Mouse (Mus musculus): ENCODE results near the gene Msln. TPM values are rescaled to one million over a fixed set of nuclear protein-coding genes. Genes with fewer than 3 reads are reported as not detected.

Gene Msln
- polyA plus RNA-seq, 1 experiment from 2014 or later = 12.9 TPM

DNA sequence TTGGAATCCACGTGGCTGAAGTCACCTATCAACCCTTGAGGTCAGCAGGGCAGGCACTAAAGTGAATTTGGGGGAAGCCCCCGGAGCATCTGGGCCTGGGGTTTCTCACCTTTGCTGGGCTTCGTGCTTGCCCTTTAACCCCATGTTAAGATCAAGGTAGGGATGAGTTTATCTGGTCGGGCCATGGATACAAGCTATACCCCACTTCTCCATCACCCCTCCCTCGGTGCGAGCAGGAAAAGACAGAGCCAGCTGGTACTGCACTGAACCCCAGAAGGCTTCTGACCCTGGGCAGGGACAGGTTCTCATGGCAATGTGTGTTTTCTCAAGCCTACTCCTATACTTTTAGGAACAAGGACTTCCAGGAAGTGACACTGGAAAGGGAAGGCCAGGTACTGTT is 27.2 kb upstream of the Msln start:
- Histone ChIP-seq H3K4me1 (replicated peaks; ENCODE audit: control insufficient read depth, insufficient read depth, low read length) (peaks cover 12% of the 10 kb centered on the region), H3K9ac (ENCODE audit: low read length) (no peak overlapping the region), H3K9me3 (ENCODE audit: control insufficient read depth, low read length) (no peaks in the 10 kb centered on the region), H3K4me3 (ENCODE audit: low read depth, low read length) (no peak overlapping the region), H3K27ac (ENCODE audit: low read depth) (no peak overlapping the region), H3K27me3 (replicated peaks; ENCODE audit: control insufficient read depth, insufficient read depth, low read length) (no peaks in the 10 kb centered on the region), H3K36me3 (ENCODE audit: control insufficient read depth, insufficient read depth, low read length) (peaks cover 45% of the 10 kb centered on the region), H3K4me2 (ENCODE audit: low read length) (no peak overlapping the region)
- whole genome bisulfite sequencing = 67% methylated on average over 6 of the region's 6 CpGs
- no peak for ATAC-seq (replicated peaks; ENCODE audit: low FRiP score, low TSS enrichment, low read depth)
- DNase-seq (ENCODE audit: low spot score) = no peak

DNA sequence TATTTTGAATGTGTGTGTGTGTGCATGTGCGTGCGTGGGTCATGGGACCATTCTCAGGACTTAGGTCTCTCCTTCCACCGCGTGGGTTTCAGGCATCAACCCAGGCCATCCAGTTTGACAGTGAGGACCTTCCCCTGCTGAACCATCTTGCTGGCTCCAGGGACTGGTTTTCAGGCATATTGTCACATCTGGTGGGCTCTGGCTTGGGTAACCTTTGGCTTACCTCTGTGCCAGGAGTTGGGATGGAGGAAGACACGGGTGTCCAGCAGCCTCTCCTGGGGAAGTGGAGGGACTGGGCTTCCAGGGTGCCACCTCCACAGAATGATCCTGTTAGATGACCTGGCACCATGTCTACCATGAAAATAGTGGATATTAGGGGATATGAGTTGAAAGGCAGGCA is 23.8 kb upstream of the Msln start:
- no peak for ATAC-seq (replicated peaks; ENCODE audit: low FRiP score, low TSS enrichment, low read depth)
- DNase-seq (ENCODE audit: low spot score) = no peak
- Histone ChIP-seq H3K4me1 (replicated peaks; ENCODE audit: control insufficient read depth, insufficient read depth, low read length) (peaks cover 9% of the 10 kb centered on the region), H3K4me2 (ENCODE audit: low read length) (no peak overlapping the region), H3K4me3 (ENCODE audit: low read depth, low read length) (no peak overlapping the region), H3K27me3 (replicated peaks; ENCODE audit: control insufficient read depth, insufficient read depth, low read length) (no peaks in the 10 kb centered on the region), H3K9me3 (ENCODE audit: control insufficient read depth, low read length) (no peaks in the 10 kb centered on the region), H3K36me3 (ENCODE audit: control insufficient read depth, insufficient read depth, low read length) (peaks cover 39% of the 10 kb centered on the region), H3K9ac (ENCODE audit: low read length) (no peak overlapping the region), H3K27ac (ENCODE audit: low read depth) (no peak overlapping the region)
- WGBS = 93% methylated on average over 5 of the region's 5 CpGs

DNA sequence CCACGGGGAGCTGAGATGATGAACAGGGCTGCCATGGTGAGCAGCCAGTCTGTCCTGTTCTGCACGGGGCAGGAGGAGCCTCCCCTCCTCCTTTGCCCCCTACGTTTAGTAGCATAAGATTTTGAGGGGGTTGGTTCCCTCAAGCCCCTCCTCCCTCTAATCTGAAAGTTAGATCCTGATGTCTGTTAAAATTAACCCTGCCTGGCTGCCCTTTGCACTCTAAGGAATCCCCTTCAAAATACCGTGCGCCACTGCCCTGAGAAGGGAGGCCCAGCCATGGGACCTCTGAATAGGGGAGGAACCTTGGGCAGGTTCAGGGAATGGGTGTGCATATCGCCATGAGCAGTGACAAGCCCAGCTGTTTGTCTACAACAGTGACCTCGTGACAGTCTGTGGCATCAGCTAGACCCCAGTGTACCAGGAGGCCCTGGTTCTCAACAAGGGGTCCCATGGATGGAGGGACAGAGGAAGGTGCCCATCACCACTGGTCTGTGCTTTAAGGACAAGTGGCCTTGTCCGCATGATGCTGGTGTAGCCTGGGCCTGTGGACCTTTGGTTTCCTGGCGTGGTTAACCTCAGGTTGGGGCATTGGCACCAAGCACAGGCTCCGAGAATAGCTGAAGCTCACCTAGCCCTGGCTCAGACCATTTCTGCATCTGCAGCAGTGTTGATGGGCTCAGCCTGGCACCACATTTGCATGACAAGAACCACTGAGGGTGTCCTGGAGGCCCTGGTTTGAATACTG is 21.3 kb upstream of the Msln start:
- no peak overlapping the region for H3K9ac ChIP-seq (ENCODE audit: low read length)
- H3K27me3 ChIP-seq (replicated peaks; ENCODE audit: control insufficient read depth, insufficient read depth, low read length) = no peaks in the 10 kb centered on the region
- H3K36me3 ChIP-seq (ENCODE audit: control insufficient read depth, insufficient read depth, low read length) = peaks cover 16% of the 10 kb centered on the region
- no peak for ATAC-seq (replicated peaks; ENCODE audit: low FRiP score, low TSS enrichment, low read depth)
- DNase-seq (ENCODE audit: low spot score) = no peak
- no peaks in the 10 kb centered on the region for H3K9me3 ChIP-seq (ENCODE audit: control insufficient read depth, low read length)
- no peak overlapping the region for H3K4me2 ChIP-seq (ENCODE audit: low read length)
- H3K4me3 ChIP-seq (ENCODE audit: low read depth, low read length) = no peak overlapping the region
- H3K4me1 ChIP-seq (replicated peaks; ENCODE audit: control insufficient read depth, insufficient read depth, low read length) = peaks cover 9% of the 10 kb centered on the region
- no peak overlapping the region for H3K27ac ChIP-seq (ENCODE audit: low read depth)
- 78% methylated on average over 10 of the region's 10 CpGs for WGBS

DNA sequence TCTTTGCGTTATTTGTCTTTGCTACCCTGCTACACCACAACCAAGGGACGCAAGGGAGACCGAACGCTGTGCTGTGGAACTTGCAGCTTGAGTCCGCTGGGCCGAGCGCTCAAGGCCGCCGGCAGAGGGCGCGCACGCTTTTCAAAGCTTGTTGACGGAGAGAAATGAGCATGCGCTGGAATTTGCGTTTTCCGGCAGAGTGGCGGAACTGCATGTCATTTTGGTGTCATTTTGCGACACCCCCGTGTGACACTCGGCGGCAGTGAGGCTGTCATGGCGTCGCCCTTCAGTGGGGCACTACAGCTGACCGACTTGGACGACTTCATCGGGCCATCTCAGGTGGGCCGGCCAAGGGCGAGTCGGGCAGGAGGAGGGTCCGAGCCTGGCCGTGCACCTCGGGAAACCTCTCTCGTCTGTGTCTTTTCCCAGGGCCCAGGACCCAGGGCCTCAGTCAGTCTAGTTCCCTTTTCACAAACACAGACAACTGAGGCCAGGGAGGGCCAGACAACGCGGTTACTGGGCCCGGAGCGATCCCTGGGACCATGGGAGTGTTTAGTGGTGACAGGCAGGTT is 19.5 kb upstream of the Msln start, which contains the start of gene Narfl:
Gene Narfl, plus strand, starts transcription at position 228 of the 572 bp plus-strand sequence.
- Histone ChIP-seq H3K36me3 (ENCODE audit: control insufficient read depth, insufficient read depth, low read length) (peaks cover 9% of the 10 kb centered on the region; the same call in 1 of the 2 replicates), H3K27me3 (replicated peaks; ENCODE audit: control insufficient read depth, insufficient read depth, low read length) (no peaks in the 10 kb centered on the region), H3K9me3 (ENCODE audit: control insufficient read depth, low read length) (no peaks in the 10 kb centered on the region), H3K4me2 (ENCODE audit: low read length) (peak within 1 kb of the TSS; percentile 57), H3K27ac (ENCODE audit: low read depth) (no peak within 1 kb of the TSS), H3K9ac (ENCODE audit: low read length) (peak within 1 kb of the TSS; percentile 69), H3K4me1 (replicated peaks; ENCODE audit: control insufficient read depth, insufficient read depth, low read length) (peaks cover 9% of the 10 kb centered on the region), H3K4me3 (ENCODE audit: low read depth, low read length) (peak within 1 kb of the TSS; percentile 80)
- WGBS = under 1% methylated on average over 37 of the region's 37 CpGs
- DNase-seq (ENCODE audit: low spot score) (peak; percentile 99), ATAC-seq (replicated peaks; ENCODE audit: low FRiP score, low TSS enrichment, low read depth) (peak; percentile 89)

DNA sequence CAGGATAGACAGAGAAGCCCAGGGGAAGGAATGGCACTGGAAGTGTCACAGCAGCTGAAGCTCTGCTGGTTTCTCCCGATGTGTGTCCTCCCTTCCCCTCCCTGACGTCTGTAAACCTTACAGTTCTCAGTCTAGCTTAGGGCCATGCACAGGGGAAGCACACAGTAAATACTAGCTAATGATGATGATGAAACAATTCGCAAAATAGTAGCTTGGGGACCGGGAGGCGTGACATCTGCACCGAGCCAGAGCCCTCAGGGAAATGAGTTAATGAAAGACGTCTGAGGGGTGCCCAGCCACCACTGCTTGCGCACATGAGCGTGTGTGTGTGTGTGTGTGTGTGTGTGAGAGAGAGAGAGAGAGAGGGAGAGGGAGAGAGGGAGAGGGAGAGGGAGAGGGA is 15.2 kb upstream of the Msln start:
- H3K4me2 ChIP-seq (ENCODE audit: low read length) = no peak overlapping the region
- no peak overlapping the region for H3K27ac ChIP-seq (ENCODE audit: low read depth)
- no peak for ATAC-seq (replicated peaks; ENCODE audit: low FRiP score, low TSS enrichment, low read depth)
- no peak for DNase-seq (ENCODE audit: low spot score)
- no peaks in the 10 kb centered on the region for H3K36me3 ChIP-seq (ENCODE audit: control insufficient read depth, insufficient read depth, low read length)
- H3K4me1 ChIP-seq (replicated peaks; ENCODE audit: control insufficient read depth, insufficient read depth, low read length) = peaks cover 2% of the 10 kb centered on the region
- H3K9me3 ChIP-seq (ENCODE audit: control insufficient read depth, low read length) = no peaks in the 10 kb centered on the region
- 58% methylated on average over 9 of the region's 9 CpGs for WGBS
- H3K27me3 ChIP-seq (replicated peaks; ENCODE audit: control insufficient read depth, insufficient read depth, low read length) = no peaks in the 10 kb centered on the region
- no peak overlapping the region for H3K4me3 ChIP-seq (ENCODE audit: low read depth, low read length)
- no peak overlapping the region for H3K9ac ChIP-seq (ENCODE audit: low read length)

DNA sequence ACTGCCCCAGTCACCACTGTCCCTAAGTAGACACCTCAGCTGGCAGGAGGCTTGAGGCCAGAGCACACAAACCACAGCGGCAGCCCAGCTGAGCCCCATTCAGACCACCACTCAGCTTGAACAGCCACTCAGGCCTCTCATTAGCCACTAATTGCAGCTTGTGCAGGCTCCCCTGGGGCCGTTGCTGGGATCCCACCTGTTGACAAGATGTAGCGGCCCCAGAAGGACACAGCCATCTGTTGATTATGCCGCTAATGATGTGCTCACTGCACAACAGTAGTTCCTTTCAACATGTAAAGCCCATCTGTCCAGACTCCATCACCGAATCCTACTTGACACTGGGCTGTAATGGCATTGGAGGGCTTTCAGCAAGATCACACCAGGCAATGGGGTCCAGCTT is 11.7 kb upstream of the Msln start:
- Histone ChIP-seq H3K9ac (ENCODE audit: low read length) (no peak overlapping the region), H3K4me3 (ENCODE audit: low read depth, low read length) (no peak overlapping the region), H3K27me3 (replicated peaks; ENCODE audit: control insufficient read depth, insufficient read depth, low read length) (no peaks in the 10 kb centered on the region), H3K4me2 (ENCODE audit: low read length) (no peak overlapping the region), H3K27ac (ENCODE audit: low read depth) (no peak overlapping the region), H3K9me3 (ENCODE audit: control insufficient read depth, low read length) (no peaks in the 10 kb centered on the region), H3K4me1 (replicated peaks; ENCODE audit: control insufficient read depth, insufficient read depth, low read length) (no peaks in the 10 kb centered on the region), H3K36me3 (ENCODE audit: control insufficient read depth, insufficient read depth, low read length) (no peaks in the 10 kb centered on the region)
- 68% methylated on average over 5 of the region's 5 CpGs for WGBS
- no peak for ATAC-seq (replicated peaks; ENCODE audit: low FRiP score, low TSS enrichment, low read depth)
- DNase-seq (ENCODE audit: low spot score) = no peak

DNA sequence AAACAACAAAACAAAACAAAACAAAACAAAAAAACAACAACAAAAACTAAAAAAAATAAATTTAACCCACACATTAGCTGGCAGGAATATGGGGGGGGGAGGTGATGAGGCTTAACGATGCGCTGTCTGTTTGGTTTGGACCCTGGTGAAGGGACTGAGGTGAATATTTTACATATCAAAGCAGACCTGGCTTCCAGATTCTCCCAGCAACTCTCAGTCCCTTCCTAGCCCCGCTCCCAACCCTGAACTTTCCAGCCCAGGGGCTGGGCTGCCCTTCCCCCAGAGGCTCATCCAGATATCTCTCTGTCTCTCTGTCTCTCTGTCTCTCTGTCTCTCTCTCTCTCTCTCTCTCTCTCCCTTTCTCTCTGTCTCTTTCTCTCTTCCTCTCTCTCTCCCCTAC is 8.4 kb upstream of the Msln start:
- DNase-seq (ENCODE audit: low spot score) (no peak), ATAC-seq (replicated peaks; ENCODE audit: low FRiP score, low TSS enrichment, low read depth) (no peak)
- no peaks in the 10 kb centered on the region for H3K9me3 ChIP-seq (ENCODE audit: control insufficient read depth, low read length)
- no peak overlapping the region for H3K4me3 ChIP-seq (ENCODE audit: low read depth, low read length)
- 27% methylated on average over 3 of the region's 3 CpGs for WGBS
- no peak overlapping the region for H3K9ac ChIP-seq (ENCODE audit: low read length)
- H3K36me3 ChIP-seq (ENCODE audit: control insufficient read depth, insufficient read depth, low read length) = no peaks in the 10 kb centered on the region
- H3K27me3 ChIP-seq (replicated peaks; ENCODE audit: control insufficient read depth, insufficient read depth, low read length) = no peaks in the 10 kb centered on the region
- H3K27ac ChIP-seq (ENCODE audit: low read depth) = no peak overlapping the region
- H3K4me1 ChIP-seq (replicated peaks; ENCODE audit: control insufficient read depth, insufficient read depth, low read length) = no peaks in the 10 kb centered on the region
- H3K4me2 ChIP-seq (ENCODE audit: low read length) = no peak overlapping the region

DNA sequence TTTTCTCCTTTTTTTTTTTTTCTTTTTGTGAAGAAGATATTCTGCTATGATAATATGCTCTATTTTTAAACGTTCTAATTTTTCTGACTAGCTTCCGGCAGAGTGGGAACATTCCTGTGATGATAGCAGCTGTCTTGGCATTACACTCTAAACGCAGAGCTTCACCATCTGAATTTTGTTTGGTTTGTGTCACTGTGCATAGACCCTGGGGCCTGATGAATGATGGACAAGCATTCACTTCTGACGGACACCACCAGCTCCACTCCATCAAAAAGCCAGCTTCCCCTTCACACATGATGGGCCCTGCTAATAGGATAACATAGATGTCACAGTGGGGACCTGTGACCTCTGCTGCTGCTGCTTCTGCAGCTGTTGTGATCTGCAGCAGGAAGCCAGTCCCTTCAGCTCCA is 7.4 kb upstream of the Msln start:
- no peak for ATAC-seq (replicated peaks; ENCODE audit: low FRiP score, low TSS enrichment, low read depth)
- Histone ChIP-seq H3K4me3 (ENCODE audit: low read depth, low read length) (no peak overlapping the region), H3K27ac (ENCODE audit: low read depth) (no peak overlapping the region), H3K36me3 (ENCODE audit: control insufficient read depth, insufficient read depth, low read length) (no peaks in the 10 kb centered on the region), H3K9me3 (ENCODE audit: control insufficient read depth, low read length) (no peaks in the 10 kb centered on the region), H3K4me2 (ENCODE audit: low read length) (no peak overlapping the region), H3K4me1 (replicated peaks; ENCODE audit: control insufficient read depth, insufficient read depth, low read length) (peaks cover 3% of the 10 kb centered on the region), H3K27me3 (replicated peaks; ENCODE audit: control insufficient read depth, insufficient read depth, low read length) (no peaks in the 10 kb centered on the region), H3K9ac (ENCODE audit: low read length) (no peak overlapping the region)
- 56% methylated on average over 4 of the region's 4 CpGs for WGBS
- DNase-seq (ENCODE audit: low spot score) = no peak

DNA sequence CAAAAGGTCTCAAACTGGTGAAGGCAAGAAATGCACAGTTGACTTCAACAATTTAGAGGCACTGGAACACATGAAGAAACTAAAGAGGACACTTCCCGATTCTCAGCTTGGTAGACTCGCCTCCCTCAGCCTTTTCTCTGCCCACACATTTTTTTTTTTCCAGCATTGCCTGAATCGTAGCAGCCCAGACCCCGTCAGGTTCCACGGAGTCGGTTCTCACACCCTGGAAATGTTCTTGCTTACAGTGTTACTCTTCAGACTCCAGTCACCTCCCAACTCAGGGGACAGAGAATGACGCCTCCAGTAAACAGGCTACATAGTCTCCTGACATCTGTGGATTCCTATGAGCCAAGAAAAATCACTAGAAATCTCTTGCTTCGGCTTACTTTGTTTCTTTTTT is 6.0 kb upstream of the Msln start:
- Histone ChIP-seq H3K4me2 (ENCODE audit: low read length) (no peak overlapping the region), H3K4me3 (ENCODE audit: low read depth, low read length) (no peak overlapping the region), H3K4me1 (replicated peaks; ENCODE audit: control insufficient read depth, insufficient read depth, low read length) (peaks cover 9% of the 10 kb centered on the region), H3K36me3 (ENCODE audit: control insufficient read depth, insufficient read depth, low read length) (no peaks in the 10 kb centered on the region), H3K27ac (ENCODE audit: low read depth) (no peak overlapping the region), H3K9ac (ENCODE audit: low read length) (no peak overlapping the region), H3K9me3 (ENCODE audit: control insufficient read depth, low read length) (no peaks in the 10 kb centered on the region), H3K27me3 (replicated peaks; ENCODE audit: control insufficient read depth, insufficient read depth, low read length) (no peaks in the 10 kb centered on the region)
- no peak for DNase-seq (ENCODE audit: low spot score)
- 71% methylated on average over 8 of the region's 8 CpGs for WGBS
- ATAC-seq (replicated peaks; ENCODE audit: low FRiP score, low TSS enrichment, low read depth) = no peak
